Mouse (Mus musculus) midbrain, postnatal 0 days (tissue): ENCODE measurements around the gene 6430548M08Rik. TPM values are rescaled to one million over a fixed set of nuclear protein-coding genes. Genes with fewer than 3 reads are reported as not detected.

Experiments
- ATAC-seq: fragments of 200-750 bp; cut with Nextera tagmentation; 2 replicates; pipeline ENCODE4 v1.8.0; 2017; ENCODE audit warnings: moderate number of reproducible peaks, mild to moderate bottlenecking, moderate TSS enrichment, moderate library complexity; ENCODE audit not compliant: low FRiP score
- DNase-seq: peaks from one replicate; pipeline ENCODE4 v3.0.0-alpha.2; 2015; ENCODE audit warnings: low spot score
- H3K27ac ChIP-seq: fragments of 300-500 bp; sonication (generic); 2 replicates; pipeline ENCODE4 v1.5.1; 2014; ENCODE audit warnings: low read depth, mild to moderate bottlenecking, low read length, mixed read lengths
- H3K27me3 ChIP-seq: fragments of 300-500 bp; sonication (generic); 2 replicates; pipeline ENCODE4 v1.6.1; 2014; ENCODE audit warnings: low read length, control low read depth, mixed read lengths; ENCODE audit not compliant: insufficient read depth
- H3K36me3 ChIP-seq: fragments of 300-500 bp; sonication (generic); 2 replicates; pipeline ENCODE4 v1.6.1; 2014; ENCODE audit warnings: low read length, control low read depth, mixed read lengths; ENCODE audit not compliant: insufficient read depth
- H3K4me1 ChIP-seq: fragments of 300-500 bp; sonication (generic); 2 replicates; pipeline ENCODE4 v1.6.1; 2014; ENCODE audit warnings: mild to moderate bottlenecking, control low read depth, antibody characterized with exemption, low read length, mixed read lengths; ENCODE audit not compliant: insufficient read depth
- H3K4me2 ChIP-seq: fragments of 300-500 bp; sonication (generic); 2 replicates; pipeline ENCODE4 v1.6.1; 2014; ENCODE audit warnings: low read depth, mild to moderate bottlenecking, low read length, mixed read lengths; ENCODE audit not compliant: poor library complexity, severe bottlenecking
- H3K4me3 ChIP-seq: fragments of 300-500 bp; sonication (generic); 2 replicates; pipeline ENCODE4 v1.5.1; 2014; ENCODE audit warnings: low read depth, mild to moderate bottlenecking, low read length, moderate library complexity
- H3K9ac ChIP-seq: fragments of 300-500 bp; sonication (generic); replicated peaks from 2 replicates; pipeline ENCODE4 v1.6.1; 2014; ENCODE audit warnings: mild to moderate bottlenecking, low read length, moderate library complexity, mixed read lengths; ENCODE audit not compliant: poor library complexity, severe bottlenecking
- H3K9me3 ChIP-seq: fragments of 300-500 bp; sonication (generic); 2 replicates; pipeline ENCODE4 v1.6.1; 2016; ENCODE audit warnings: low read length, control low read depth
- CTCF ChIP-seq: IDR thresholded peaks from 2 replicates; pipeline ENCODE4 v1.5.1; 2016; ENCODE audit warnings: antibody characterized with exemption, mild to moderate bottlenecking
- WGBS: fragments of 180-500 bp; shearing (Covaris S2); extraction: QIAGEN DNeasy Blood & Tissue Kit; methylation state at CpG from one replicate; pipeline ENCODE4 v1.1.7; 2014; 5-methylcytosine and 5-hydroxymethylcytosine counted together
- polyA plus RNA-seq: library from polyadenylated mRNA; unstranded; fragments of >200 nt; fragmentation: Nextera tagmentation; extraction: Ambion mirVana; gene quantifications from 2 replicates; pipeline ENCODE4 v1.2.1, GENCODE M21; 2015
- total RNA-seq: library from RNA; depleted of rRNA; stranded (reverse); fragments of >200 nt; gene quantifications from 2 replicates; pipeline ENCODE4 v1.2.3, GENCODE M21; 2014

6430548M08Rik gene
- total and polyA plus RNA-seq, 2 experiments from 2014 or later = 40.5 to 69.7 TPM

DNA sequence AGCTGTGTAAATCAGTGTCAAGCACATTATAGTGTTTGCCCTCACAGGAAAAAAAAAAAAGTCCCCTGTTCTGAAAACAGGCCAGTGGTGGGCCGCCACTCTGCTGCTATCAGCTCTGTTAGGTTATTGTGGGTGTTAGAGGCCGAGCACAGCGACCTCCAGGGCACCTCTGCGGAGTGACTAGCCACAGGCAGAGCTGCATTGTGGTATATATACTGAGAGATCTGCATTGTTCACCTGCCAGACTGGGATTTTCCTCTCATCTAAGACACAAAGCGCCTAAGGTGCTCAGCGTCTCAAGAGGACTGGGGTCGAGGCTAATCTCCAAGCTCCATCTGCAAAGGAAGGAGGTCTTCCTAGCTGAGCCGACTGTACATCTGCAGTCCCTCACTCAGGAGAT lies 49.4 kb downstream of the 6430548M08Rik start:
- no peak overlapping the region for H3K27ac ChIP-seq
- no peaks in the 10 kb centered on the region; the same call in 1 of the 2 replicates for H3K4me1 ChIP-seq
- ATAC-seq (no peak), DNase-seq (no peak)
- no peak for TF ChIP-seq CTCF
- H3K9me3 ChIP-seq = no peaks in the 10 kb centered on the region
- H3K4me2 ChIP-seq = no peak overlapping the region
- H3K9ac ChIP-seq = no peak overlapping the region
- peaks cover 24% of the 10 kb centered on the region for H3K36me3 ChIP-seq
- H3K27me3 ChIP-seq = no peaks in the 10 kb centered on the region
- H3K4me3 ChIP-seq = no peak overlapping the region
- WGBS = 63% methylated on average over 8 of the region's 8 CpGs

- no peak for TF ChIP-seq CTCF
- Histone ChIP-seq H3K9me3 (no peaks in the 10 kb centered on the region), H3K27me3 (no peaks in the 10 kb centered on the region), H3K27ac (no peak overlapping the region), H3K4me2 (no peak overlapping the region), H3K36me3 (peaks cover 24% of the 10 kb centered on the region), H3K9ac (no peak overlapping the region), H3K4me1 (no peaks in the 10 kb centered on the region; the same call in 1 of the 2 replicates), H3K4me3 (no peak overlapping the region)
- no peak for ATAC-seq
- 94% methylated on average over 5 of the region's 5 CpGs for WGBS
- DNase-seq = no peak
These were observed 50.1 kb downstream of the 6430548M08Rik start for GRCm38 (mm10) chr8:120164026-120164425.

- TF ChIP-seq CTCF = no peak
These were observed 53.2 kb downstream of the 6430548M08Rik start for GRCm38 (mm10) chr8:120167136-120167535.

DNA sequence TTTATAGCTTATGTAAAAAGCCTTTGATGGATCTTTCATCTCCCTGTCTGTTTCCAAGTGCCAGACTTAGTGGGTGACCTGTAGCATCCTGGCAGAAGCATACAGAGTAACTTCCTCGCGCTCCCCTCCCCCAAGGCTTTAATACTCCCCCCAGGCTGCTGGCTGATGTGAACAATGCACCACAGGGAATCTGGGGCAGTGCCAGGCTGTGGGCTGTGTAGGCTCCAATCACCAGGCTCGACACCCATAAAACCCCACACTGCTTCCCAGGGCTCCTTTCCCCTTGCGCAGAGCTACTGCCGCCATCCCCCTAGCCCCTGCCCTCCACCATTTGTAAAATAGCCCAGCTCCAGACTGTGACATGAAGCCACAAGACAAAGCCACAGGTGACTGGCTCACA lies 53.9 kb downstream of the 6430548M08Rik start:
- H3K4me1 ChIP-seq = no peaks in the 10 kb centered on the region; the same call in 1 of the 2 replicates
- no peak overlapping the region for H3K4me2 ChIP-seq
- no peaks in the 10 kb centered on the region for H3K36me3 ChIP-seq
- WGBS = 15% methylated on average over 5 of the region's 5 CpGs
- no peak overlapping the region for H3K4me3 ChIP-seq
- DNase-seq (peak; percentile 37), ATAC-seq (peak; percentile 62)
- H3K27me3 ChIP-seq = 0 out of 2 replicates have a peak, but pooled peaks cover 5% of the 10 kb centered on the region
- no peak overlapping the region for H3K9ac ChIP-seq
- H3K9me3 ChIP-seq = no peaks in the 10 kb centered on the region
- TF ChIP-seq CTCF = no peak
- H3K27ac ChIP-seq = peak overlapping the region; percentile 43; the same call in 1 of the 2 replicates

More at GRCm38 (mm10) chr8:120167136-120167535, 53.2 kb downstream of the 6430548M08Rik start:
- H3K4me3 ChIP-seq = no peak overlapping the region
- 79% methylated on average over 8 of the region's 8 CpGs for WGBS
- DNase-seq (no peak), ATAC-seq (no peak)
- no peak overlapping the region for H3K9ac ChIP-seq
- H3K4me1 ChIP-seq = no peaks in the 10 kb centered on the region; the same call in 1 of the 2 replicates
- H3K4me2 ChIP-seq = no peak overlapping the region
- peaks cover 3% of the 10 kb centered on the region; the same call in 1 of the 2 replicates for H3K36me3 ChIP-seq
- H3K27me3 ChIP-seq = 0 out of 2 replicates have a peak, but pooled peaks cover 5% of the 10 kb centered on the region
- H3K27ac ChIP-seq = no peak overlapping the region
- H3K9me3 ChIP-seq = no peaks in the 10 kb centered on the region

DNA sequence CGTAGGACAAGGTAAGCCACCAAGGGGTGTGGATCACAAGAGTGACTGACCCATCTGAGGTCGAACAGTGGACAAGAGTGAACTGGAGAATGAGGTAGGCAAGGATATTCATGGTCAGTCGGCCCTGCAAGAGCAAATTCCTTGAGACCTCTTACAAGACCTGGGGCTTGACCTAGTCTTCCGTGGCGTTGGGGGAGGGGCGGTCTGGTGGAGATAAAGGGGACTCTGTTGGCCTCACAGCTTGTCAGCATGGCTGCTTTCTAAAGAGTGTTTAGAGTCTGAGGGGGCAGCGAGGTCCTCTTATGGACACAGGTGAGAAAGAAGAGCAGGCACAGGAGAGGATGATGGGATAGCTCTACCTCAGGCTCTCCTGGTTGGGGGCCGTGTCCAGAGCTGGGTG lies 55.2 kb downstream of the 6430548M08Rik start:
- no peaks in the 10 kb centered on the region for H3K9me3 ChIP-seq
- H3K36me3 ChIP-seq = no peaks in the 10 kb centered on the region
- H3K4me2 ChIP-seq = no peak overlapping the region
- H3K4me1 ChIP-seq = no peaks in the 10 kb centered on the region; the same call in 1 of the 2 replicates
- H3K27me3 ChIP-seq = 0 out of 2 replicates have a peak, but pooled peaks cover 5% of the 10 kb centered on the region
- DNase-seq (no peak), ATAC-seq (no peak)
- H3K4me3 ChIP-seq = no peak overlapping the region
- TF ChIP-seq CTCF = no peak
- H3K27ac ChIP-seq = no peak overlapping the region
- H3K9ac ChIP-seq = no peak overlapping the region
- WGBS = 38% methylated on average over 8 of the region's 8 CpGs

- H3K4me1 ChIP-seq = peaks cover 16% of the 10 kb centered on the region
- no peak overlapping the region for H3K27ac ChIP-seq
- no peak overlapping the region for H3K4me3 ChIP-seq
- ATAC-seq (no peak), DNase-seq (no peak)
- 96% methylated on average over 1 of the region's 1 CpGs for whole genome bisulfite sequencing
- peaks cover 9% of the 10 kb centered on the region; the same call in 1 of the 2 replicates for H3K27me3 ChIP-seq
- no peaks in the 10 kb centered on the region for H3K9me3 ChIP-seq
- no peaks in the 10 kb centered on the region for H3K36me3 ChIP-seq
- no peak overlapping the region for H3K4me2 ChIP-seq
- H3K9ac ChIP-seq = no peak overlapping the region
- TF ChIP-seq CTCF = no peak
These were observed 59.2 kb downstream of the 6430548M08Rik start for GRCm38 (mm10) chr8:120173195-120173594.
